Mouse (Mus musculus): ENCODE data around the gene Syt6.

DNA sequence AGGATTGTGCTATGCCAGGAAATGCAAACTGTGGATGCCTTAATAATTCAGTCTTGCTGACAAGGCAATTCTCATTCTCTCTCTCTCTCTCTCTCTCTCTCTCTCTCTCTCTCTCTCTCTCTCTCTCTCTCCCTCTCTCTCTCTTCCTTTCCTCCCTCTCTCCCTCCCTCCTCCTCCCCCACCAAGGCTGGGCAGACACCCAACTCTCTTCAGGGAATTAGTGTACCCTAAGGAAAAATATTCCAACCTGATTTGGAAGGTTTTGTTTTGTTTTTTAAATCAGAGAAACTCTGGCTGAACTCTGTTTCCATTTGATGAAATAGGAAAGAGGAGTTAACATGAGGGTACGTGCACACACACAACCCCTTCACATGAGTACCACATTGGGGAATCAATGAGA lies 26.5 kb downstream of the Syt6 start:
- TF ChIP-seq POLR2A (IDR thresholded peaks at IDR 0.05; ENCODE audit: borderline replicate concordance, extremely low read depth, insufficient read depth, insufficient read length, poor library complexity, severe bottlenecking) (no peak), CTCF (IDR thresholded peaks at IDR 0.05; ENCODE audit: borderline replicate concordance, extremely low read depth, insufficient read depth, insufficient read length) (no peak)

Measured in brain, embryonic 14.5 days (tissue).